ENCODE assay signal across 21 mouse cellular contexts in the genomic region with DNA sequence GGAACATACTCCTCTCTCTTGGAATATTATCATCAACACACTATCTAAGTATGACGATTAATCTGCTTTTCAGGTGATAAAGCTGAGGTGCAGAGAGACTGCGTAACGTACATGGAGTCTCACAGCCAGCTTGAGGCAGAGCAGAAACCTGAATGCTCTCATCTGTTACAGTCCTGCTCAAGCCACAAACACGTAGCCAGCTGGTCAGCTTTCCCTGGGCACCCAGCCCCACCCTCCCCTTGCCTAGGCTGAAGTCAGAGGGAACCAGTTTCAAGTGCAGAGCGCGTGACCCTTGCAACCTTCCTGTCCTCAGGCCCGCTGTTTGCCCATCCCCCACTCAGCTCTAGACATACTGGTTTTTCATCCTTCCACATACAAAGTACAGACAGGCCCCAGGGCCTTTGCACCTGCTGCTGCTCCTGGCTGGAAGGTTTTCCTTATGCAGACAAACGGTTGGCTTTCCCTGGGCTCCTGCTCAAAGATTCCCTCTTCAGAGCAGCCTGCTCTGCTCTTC.
DNase-seq lines count a peak whose midpoint lies in the region; ATAC-seq and TF ChIP-seq lines count a peak whose summit lies in the region.
"Had no signal": no experiment of that assay in that cellular context is flagged by ENCODE, and none has a peak within 500 bp of the region (broad histone marks: within the 10 kb centered on the region; RNA-seq: fewer than 3 reads in every experiment).

No protein-coding gene starts in this region.

- no peak for DNase-seq in heart, embryonic 10.5 days (ENCODE audit: low spot score)
- DNase-seq in heart, adult 11 months, result no peak
- peak; percentile 60 for DNase-seq in lung, postnatal 36 days
- DNase-seq in lung, postnatal 4 days, result no peak
- DNase-seq in kidney, postnatal 0 days (ENCODE audit: low spot score), result no peak
- no peak for DNase-seq in layer of hippocampus, adult 11-12 months (ENCODE audit: low spot score)
- DNase-seq: cerebellum, adult 9-10 months; gastrocnemius, postnatal 36 days; heart, postnatal 14 days; layer of hippocampus, adult 9-11 months; lung, embryonic 14.5 days; spleen, adult 18-20 months; thymus, postnatal 14 days had no signal

- H3K27ac ChIP-seq in heart, embryonic 10.5 days, result peak overlapping the region; percentile 6; the same call in 1 of the 2 replicates
- H3K27ac ChIP-seq in kidney, postnatal 0 days, result peak overlapping the region; percentile 36; the same call in 1 of the 2 replicates
- H3K27ac ChIP-seq in stomach, embryonic 16.5 days (ENCODE audit: low read length), result no peak overlapping the region
- H3K27ac ChIP-seq: embryonic facial prominence, embryonic 15.5 days; forebrain, embryonic 10.5 days; hindbrain, embryonic 13.5 days; limb, embryonic 15.5 days; neural tube, embryonic 13.5 days had no signal

- no peak for ATAC-seq in kidney, postnatal 0 days (replicated peaks; ENCODE audit: low FRiP score, low read depth)
- peak; percentile 29; the same call in 1 of the 2 replicates for ATAC-seq in stomach, embryonic 16.5 days (ENCODE audit: insufficient read depth, low FRiP score)
- ATAC-seq in frontal cortex, adult (ENCODE audit: low TSS enrichment), result no peak

- WGBS in heart, embryonic 10.5 days, result 63% methylated on average over 8 of the region's 8 CpGs
- 62% methylated on average over 8 of the region's 8 CpGs for WGBS in kidney, postnatal 0 days
- 60% methylated on average over 8 of the region's 8 CpGs for WGBS in stomach, embryonic 16.5 days

- H3K36me3 ChIP-seq in heart, embryonic 10.5 days, result no peaks in the 10 kb centered on the region
- no peaks in the 10 kb centered on the region for H3K36me3 ChIP-seq in kidney, postnatal 0 days (ENCODE audit: insufficient read depth, low read length)
- H3K36me3 ChIP-seq in stomach, embryonic 16.5 days (ENCODE audit: control insufficient read depth, insufficient read depth, low read length), result no peaks in the 10 kb centered on the region
- H3K36me3 ChIP-seq: embryonic facial prominence, embryonic 15.5 days; forebrain, embryonic 10.5 days; hindbrain, embryonic 13.5 days; limb, embryonic 15.5 days; neural tube, embryonic 13.5 days had no signal

- no peak overlapping the region for H3K4me2 ChIP-seq in kidney, postnatal 0 days (ENCODE audit: low read length)
- no peak overlapping the region for H3K4me2 ChIP-seq in stomach, embryonic 16.5 days (ENCODE audit: low read depth, low read length)
- H3K4me2 ChIP-seq: embryonic facial prominence, embryonic 15.5 days; heart, embryonic 11.5 days; hindbrain, embryonic 13.5 days; limb, embryonic 15.5 days; lung, embryonic 14.5 days; neural tube, embryonic 13.5 days had no signal

- H3K4me1 ChIP-seq in heart, embryonic 10.5 days, result peaks cover 48% of the 10 kb centered on the region
- H3K4me1 ChIP-seq in kidney, postnatal 0 days (replicated peaks; ENCODE audit: insufficient read depth, low read length), result no peaks in the 10 kb centered on the region
- H3K4me1 ChIP-seq in stomach, embryonic 16.5 days (ENCODE audit: control insufficient read depth, insufficient read depth, low read length), result peaks cover 3% of the 10 kb centered on the region; the same call in 1 of the 2 replicates
- H3K4me1 ChIP-seq: hindbrain, embryonic 13.5 days; neural tube, embryonic 13.5 days had no signal

- no peak overlapping the region for H3K9ac ChIP-seq in kidney, postnatal 0 days (ENCODE audit: low read depth, low read length)
- no peak overlapping the region for H3K9ac ChIP-seq in stomach, embryonic 16.5 days (ENCODE audit: low read length)
- H3K9ac ChIP-seq: embryonic facial prominence, embryonic 15.5 days; hindbrain, embryonic 13.5 days; limb, embryonic 15.5 days; lung, embryonic 14.5 days; neural tube, embryonic 13.5 days had no signal

- H3K9me3 ChIP-seq in heart, embryonic 10.5 days, result no peaks in the 10 kb centered on the region
- no peaks in the 10 kb centered on the region for H3K9me3 ChIP-seq in kidney, postnatal 0 days (replicated peaks; ENCODE audit: low read length)
- H3K9me3 ChIP-seq in stomach, embryonic 16.5 days (replicated peaks; ENCODE audit: control insufficient read depth, low read length), result no peaks in the 10 kb centered on the region
- H3K9me3 ChIP-seq: embryonic facial prominence, embryonic 15.5 days; hindbrain, embryonic 13.5 days; limb, embryonic 15.5 days; neural tube, embryonic 13.5 days had no signal

- no peak overlapping the region for H3K4me3 ChIP-seq in heart, embryonic 10.5 days
- no peak overlapping the region for H3K4me3 ChIP-seq in kidney, postnatal 0 days (replicated peaks; ENCODE audit: low read depth, low read length)
- H3K4me3 ChIP-seq in stomach, embryonic 16.5 days (replicated peaks; ENCODE audit: low read length), result no peak overlapping the region
- H3K4me3 ChIP-seq: embryonic facial prominence, embryonic 15.5 days; forebrain, embryonic 10.5 days; hindbrain, embryonic 13.5 days; limb, embryonic 15.5 days; neural tube, embryonic 13.5 days had no signal

- no peak for TF ChIP-seq CTCF in kidney, postnatal 0 days (IDR thresholded peaks at IDR 0.05; ENCODE audit: low read depth)

- H3K27me3 ChIP-seq in heart, embryonic 10.5 days (ENCODE audit: insufficient read depth, poor library complexity, severe bottlenecking), result peaks cover 6% of the 10 kb centered on the region; the same call in 1 of the 2 replicates
- H3K27me3 ChIP-seq in kidney, postnatal 0 days (ENCODE audit: insufficient read depth, low read length), result no peaks in the 10 kb centered on the region
- no peaks in the 10 kb centered on the region for H3K27me3 ChIP-seq in stomach, embryonic 16.5 days (ENCODE audit: control insufficient read depth, insufficient read depth, low read length)
- H3K27me3 ChIP-seq: embryonic facial prominence, embryonic 15.5 days; hindbrain, embryonic 13.5 days; limb, embryonic 15.5 days; neural tube, embryonic 13.5 days had no signal
